Mouse (Mus musculus): ENCODE data around the gene Lrrc8d.

DNA sequence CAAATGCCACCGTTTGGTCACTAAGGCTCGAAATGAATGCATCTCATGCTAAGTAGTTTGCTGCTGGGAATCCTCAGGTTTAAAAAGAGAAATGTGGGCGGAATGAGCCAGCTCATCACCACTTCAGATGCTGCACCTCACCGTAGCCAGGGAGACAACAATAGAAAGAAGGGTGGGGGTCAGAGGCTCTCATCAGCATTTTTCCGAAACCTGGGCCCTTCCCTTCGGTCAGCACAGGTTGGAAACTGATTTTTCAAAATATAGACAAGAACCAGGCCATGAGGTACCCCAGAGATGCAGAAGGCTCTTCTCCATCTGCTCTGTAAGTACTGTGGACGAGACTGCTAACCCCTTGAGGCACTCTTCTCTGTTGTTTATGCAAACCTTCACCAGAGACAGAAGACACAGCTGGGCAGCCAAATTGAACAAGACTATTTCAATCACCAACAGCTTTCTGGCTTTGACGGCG, 17.6 kb upstream of the Lrrc8d start:
- TF ChIP-seq CTCF (IDR thresholded peaks at IDR 0.05; ENCODE audit: borderline replicate concordance, control insufficient read depth, extremely low read depth, insufficient read depth, low read length, poor library complexity) (no peak), POLR2A (IDR thresholded peaks at IDR 0.05; ENCODE audit: control insufficient read depth, extremely low read depth, insufficient read depth, low read length, poor library complexity) (no peak)

Data from thymus, adult 2 months (tissue).